Mouse (Mus musculus): Measurements from ENCODE around the gene Ccl22. TPM values are rescaled to one million over a fixed set of nuclear protein-coding genes. Genes with fewer than 3 reads are reported as not detected.

The Ccl22 gene
- polyA plus RNA-seq, 1 experiment from 2014 or later = 0.14 TPM

GRCm38 (mm10) chr8:94781838-94782235 is 36.4 kb downstream of the Ccl22 start:
- Histone ChIP-seq H3K4me1 (peaks cover 18% of the 10 kb centered on the region), H3K4me3 (no peak overlapping the region), H3K27ac (no peak overlapping the region), H3K27me3 (replicated peaks) (no peaks in the 10 kb centered on the region), H3K9ac (no peak overlapping the region), H3K9me3 (no peaks in the 10 kb centered on the region), H3K36me3 (replicated peaks) (no peaks in the 10 kb centered on the region), H3K4me2 (no peak overlapping the region)
- 13% methylated on average over 11 of the region's 11 CpGs for WGBS
- ATAC-seq (replicated peaks) = 0 out of 2 replicates have a peak, but pooled peaks have one; percentile 20

- Histone ChIP-seq H3K27ac (no peak overlapping the region), H3K9ac (no peak overlapping the region), H3K9me3 (no peaks in the 10 kb centered on the region), H3K4me2 (no peak overlapping the region), H3K4me3 (no peak overlapping the region), H3K27me3 (replicated peaks) (no peaks in the 10 kb centered on the region), H3K4me1 (peaks cover 6% of the 10 kb centered on the region), H3K36me3 (replicated peaks) (no peaks in the 10 kb centered on the region)
- WGBS = 88% methylated on average over 4 of the region's 4 CpGs
- no peak for ATAC-seq (replicated peaks)
These were observed 38.5 kb downstream of the Ccl22 start for GRCm38 (mm10) chr8:94783890-94784289.

GRCm38 (mm10) chr8:94785247-94785985 is 40.0 kb downstream of the Ccl22 start:
- 69% methylated on average over 12 of the region's 12 CpGs for WGBS
- no peak for ATAC-seq (replicated peaks)

GRCm38 (mm10) chr8:94785995-94786595 is 40.7 kb downstream of the Ccl22 start:
- Histone ChIP-seq H3K4me1 (peaks cover 5% of the 10 kb centered on the region), H3K27me3 (replicated peaks) (no peaks in the 10 kb centered on the region), H3K4me3 (no peak overlapping the region), H3K9me3 (no peaks in the 10 kb centered on the region), H3K4me2 (no peak overlapping the region), H3K36me3 (replicated peaks) (no peaks in the 10 kb centered on the region), H3K9ac (no peak overlapping the region), H3K27ac (no peak overlapping the region)
- ATAC-seq (replicated peaks) = no peak
- 74% methylated on average over 6 of the region's 6 CpGs for WGBS

More at GRCm38 (mm10) chr8:94785247-94785985, 40.0 kb downstream of the Ccl22 start:
- Histone ChIP-seq H3K4me3 (no peak overlapping the region), H3K4me2 (no peak overlapping the region), H3K36me3 (replicated peaks) (no peaks in the 10 kb centered on the region), H3K9me3 (no peaks in the 10 kb centered on the region), H3K9ac (no peak overlapping the region), H3K4me1 (peaks cover 5% of the 10 kb centered on the region), H3K27me3 (replicated peaks) (no peaks in the 10 kb centered on the region), H3K27ac (no peak overlapping the region)

- Histone ChIP-seq H3K9me3 (no peaks in the 10 kb centered on the region), H3K4me3 (no peak overlapping the region), H3K9ac (no peak overlapping the region), H3K4me2 (no peak overlapping the region), H3K4me1 (no peaks in the 10 kb centered on the region), H3K36me3 (replicated peaks) (no peaks in the 10 kb centered on the region), H3K27me3 (replicated peaks) (no peaks in the 10 kb centered on the region), H3K27ac (no peak overlapping the region)
- no peak for ATAC-seq (replicated peaks)
- WGBS = 77% methylated on average over 15 of the region's 15 CpGs
These were observed 42.4 kb downstream of the Ccl22 start for GRCm38 (mm10) chr8:94787524-94788501.

- Histone ChIP-seq H3K27me3 (replicated peaks) (no peaks in the 10 kb centered on the region), H3K9me3 (no peaks in the 10 kb centered on the region), H3K36me3 (replicated peaks) (no peaks in the 10 kb centered on the region), H3K9ac (no peak overlapping the region), H3K4me3 (no peak overlapping the region), H3K27ac (no peak overlapping the region), H3K4me1 (no peaks in the 10 kb centered on the region), H3K4me2 (no peak overlapping the region)
- WGBS = 35% methylated on average over 10 of the region's 10 CpGs
- ATAC-seq (replicated peaks) = no peak
These were observed 44.0 kb downstream of the Ccl22 start for GRCm38 (mm10) chr8:94789256-94789955.

GRCm38 (mm10) chr8:94794368-94794767 is 49.0 kb downstream of the Ccl22 start:
- ATAC-seq (replicated peaks) = no peak
- 91% methylated on average over 4 of the region's 4 CpGs for WGBS
- H3K4me2 ChIP-seq = no peak overlapping the region

GRCm38 (mm10) chr8:94794782-94795181 is 49.4 kb downstream of the Ccl22 start:
- H3K27me3 ChIP-seq (replicated peaks) = no peaks in the 10 kb centered on the region
- no peak overlapping the region for H3K4me2 ChIP-seq
- no peaks in the 10 kb centered on the region for H3K9me3 ChIP-seq
- no peaks in the 10 kb centered on the region for H3K4me1 ChIP-seq
- no peak overlapping the region for H3K9ac ChIP-seq
- no peak for ATAC-seq (replicated peaks)
- H3K27ac ChIP-seq = no peak overlapping the region
- H3K4me3 ChIP-seq = no peak overlapping the region
- no peaks in the 10 kb centered on the region for H3K36me3 ChIP-seq (replicated peaks)
- 95% methylated on average over 2 of the region's 2 CpGs for WGBS

More at GRCm38 (mm10) chr8:94794368-94794767, 49.0 kb downstream of the Ccl22 start:
- H3K4me1 ChIP-seq = no peaks in the 10 kb centered on the region
- no peaks in the 10 kb centered on the region for H3K36me3 ChIP-seq (replicated peaks)
- H3K9me3 ChIP-seq = no peaks in the 10 kb centered on the region
- H3K27ac ChIP-seq = no peak overlapping the region
- H3K9ac ChIP-seq = no peak overlapping the region
- H3K27me3 ChIP-seq (replicated peaks) = no peaks in the 10 kb centered on the region
- H3K4me3 ChIP-seq = no peak overlapping the region

- WGBS = 68% methylated on average over 7 of the region's 7 CpGs
- Histone ChIP-seq H3K36me3 (replicated peaks) (no peaks in the 10 kb centered on the region), H3K4me3 (no peak overlapping the region), H3K27me3 (replicated peaks) (no peaks in the 10 kb centered on the region), H3K4me1 (no peaks in the 10 kb centered on the region), H3K27ac (no peak overlapping the region), H3K9me3 (no peaks in the 10 kb centered on the region), H3K4me2 (no peak overlapping the region), H3K9ac (no peak overlapping the region)
- ATAC-seq (replicated peaks) = no peak
These were observed 55.0 kb downstream of the Ccl22 start for GRCm38 (mm10) chr8:94800278-94800968.
